Mouse (Mus musculus): Measurements from ENCODE around the gene Pdk2.

DNA sequence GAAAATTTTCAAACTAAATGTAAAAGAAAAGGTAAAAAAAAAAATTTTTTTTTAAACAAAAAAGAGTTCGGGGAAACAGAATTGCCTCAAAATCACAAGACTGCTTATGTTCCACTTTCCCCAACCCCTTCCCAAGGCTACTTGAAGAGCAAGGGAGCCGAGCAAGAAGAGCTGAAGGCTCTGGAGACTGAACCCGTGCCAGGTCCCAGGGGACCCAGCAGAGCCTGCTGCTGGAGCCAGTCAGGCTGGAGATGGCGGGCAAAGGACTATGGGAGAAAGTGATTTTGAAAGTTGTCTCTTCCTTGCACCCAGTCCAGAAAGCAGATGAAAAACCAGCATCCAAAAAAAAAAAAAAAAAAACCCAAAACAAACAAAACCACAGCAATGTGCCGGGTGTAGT, 55.3 kb downstream of the Pdk2 start:
- TF ChIP-seq CTCF (IDR thresholded peaks at IDR 0.05; ENCODE audit: low read depth, low read length) (no peak), TAL1 (conservative IDR thresholded peaks at IDR 0.05; ENCODE audit: low read depth, low read length) (no peak)
